Mouse (Mus musculus): ENCODE measurements at regions not wholly inside any gene's neighbourhood (a gene's known extent, or its start where the extent isn't known, plus 50 kb on each side); places are given as distances from the start of the nearest gene placed in this dataset.

DNA sequence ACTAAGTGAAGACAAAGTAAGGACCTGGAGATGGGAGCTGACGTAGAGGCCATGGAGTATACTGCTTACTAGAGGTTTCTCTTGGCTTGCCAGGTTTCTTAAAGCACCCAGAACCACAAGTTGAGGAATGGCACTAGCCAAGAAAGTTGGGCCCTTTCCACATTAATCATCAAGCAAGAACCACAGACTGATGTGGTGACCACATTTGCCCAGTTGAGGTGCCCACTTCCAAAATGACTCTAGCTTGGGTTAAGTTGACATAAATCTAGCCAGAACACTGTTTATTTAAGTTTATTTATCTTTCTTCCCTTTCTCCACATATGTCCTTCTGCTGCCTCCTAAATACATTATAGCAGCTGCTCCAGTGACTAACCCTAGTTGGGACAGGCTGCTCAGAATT lies 866.3 kb downstream of the Tmem114 start:
- TF ChIP-seq POLR2A (IDR thresholded peaks at IDR 0.05; ENCODE audit: insufficient read length, low read depth) (no peak), TCF12 (IDR thresholded peaks at IDR 0.05; ENCODE audit: insufficient read depth, poor library complexity, severe bottlenecking) (no peak), MYOD1 (IDR thresholded peaks at IDR 0.05; ENCODE audit: control insufficient read depth in 1 of 3, insufficient read length in 2 of 3, low read depth in 2 of 3) (no peak), CEBPB (IDR thresholded peaks at IDR 0.05; ENCODE audit: insufficient read depth, poor library complexity, severe bottlenecking) (no peak), USF1 (IDR thresholded peaks at IDR 0.05; ENCODE audit: low read depth) (no peak), MAX (IDR thresholded peaks at IDR 0.05; ENCODE audit: low read depth) (no peak), MYOG (IDR thresholded peaks at IDR 0.05; ENCODE audit: control insufficient read depth in 1 of 3, insufficient read depth in 1 of 3, insufficient read length in 2 of 3, low read depth in 2 of 3) (no peak)

All from myocyte (in vitro differentiated cells).